19 mouse cellular contexts compared by ENCODE assay signal in the genomic region with DNA sequence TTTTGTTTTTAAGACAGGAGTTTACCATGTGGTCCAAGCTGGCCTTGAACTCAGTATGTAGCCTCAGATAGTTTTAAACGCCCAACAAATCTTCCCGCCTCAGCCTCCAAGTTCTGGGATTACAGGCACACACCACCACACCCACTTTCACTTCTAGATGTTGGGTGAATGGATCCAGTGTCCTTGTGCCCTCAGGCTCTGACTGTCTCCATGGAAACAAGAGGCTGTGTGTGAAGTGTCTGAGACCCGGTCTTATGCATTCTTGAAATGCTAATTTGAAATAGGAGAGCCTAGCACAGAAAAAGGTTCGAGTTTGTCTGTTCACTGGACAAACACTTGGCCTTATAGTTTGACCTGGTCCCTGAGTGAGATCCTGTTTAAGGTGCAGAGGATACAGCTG. TPM values are rescaled to one million over a fixed set of nuclear protein-coding genes. Genes with fewer than 3 reads are reported as not detected.
A peak's percentile ranks its signal among the peaks of the same experiment; 100 is the strongest.
DNase-seq lines count a peak whose midpoint lies in the region; ATAC-seq and TF ChIP-seq lines count a peak whose summit lies in the region.
"Had no signal": no experiment of that assay in that cellular context is flagged by ENCODE, and none has a peak within 500 bp of the region (broad histone marks: within the 10 kb centered on the region; RNA-seq: fewer than 3 reads in every experiment).

No protein-coding gene starts in this region.

- in situ Hi-C loops in ES-E14 (cut with MboI; ENCODE audit: low sequenced_read_pairs in 2 of 2, unreplicated experiment in 2 of 2): no loop called here

- H3K4me2 ChIP-seq in forebrain, embryonic 16.5 days (ENCODE audit: low read length): no peak overlapping the region
- no peak overlapping the region for H3K4me2 ChIP-seq in midbrain, embryonic 16.5 days (ENCODE audit: low read length)
- no peak overlapping the region for H3K4me2 ChIP-seq in embryonic facial prominence, embryonic 11.5 days (ENCODE audit: low read depth, low read length)
- H3K4me2 ChIP-seq: heart, embryonic 12.5 days; intestine, embryonic 15.5 days; limb, embryonic 12.5 days; liver, embryonic 13.5 days had no signal

- DNase-seq in forebrain, embryonic 10.5 days (ENCODE audit: extremely low spot score, low spot score): peak; percentile 43
- DNase-seq in midbrain, embryonic 10.5 days (ENCODE audit: low spot score): no peak
- DNase-seq in ES-E14 (ENCODE audit: low read depth, low spot score): peak; percentile 95
- peak; percentile 55 for DNase-seq in embryonic facial prominence, embryonic 11.5 days (ENCODE audit: low spot score)
- no peak for DNase-seq in heart, adult 11 months
- no peak for DNase-seq in urinary bladder, postnatal 14 days (ENCODE audit: low spot score)
- DNase-seq: adrenal gland, postnatal 25 days; cerebellum, adult 9-10 months; kidney, postnatal 4 days; liver, embryonic 13.5 days; lung, postnatal 10 days; right cerebral cortex, postnatal 25 days had no signal

- H3K27ac ChIP-seq in forebrain, embryonic 10.5 days: peak overlapping the region; percentile 75
- H3K27ac ChIP-seq in forebrain, embryonic 16.5 days (ENCODE audit: low read length): no peak overlapping the region
- H3K27ac ChIP-seq in midbrain, embryonic 10.5 days (replicated peaks): peak overlapping the region; percentile 61
- no peak overlapping the region for H3K27ac ChIP-seq in midbrain, embryonic 16.5 days (ENCODE audit: low read length)
- no peak overlapping the region; the same call in 1 of the 2 replicates for H3K27ac ChIP-seq in ES-E14 (ENCODE audit: insufficient read depth, low read depth, low read length, poor library complexity, severe bottlenecking)
- no peak overlapping the region for H3K27ac ChIP-seq in embryonic facial prominence, embryonic 11.5 days (replicated peaks; ENCODE audit: low read depth, low read length)
- H3K27ac ChIP-seq: intestine, embryonic 15.5 days; limb, embryonic 12.5 days; liver, embryonic 13.5 days had no signal

- no peak overlapping the region for H3K4me3 ChIP-seq in forebrain, embryonic 10.5 days
- H3K4me3 ChIP-seq in forebrain, embryonic 16.5 days (replicated peaks; ENCODE audit: low read length): no peak overlapping the region
- H3K4me3 ChIP-seq in midbrain, embryonic 10.5 days: no peak overlapping the region
- no peak overlapping the region for H3K4me3 ChIP-seq in midbrain, embryonic 16.5 days (ENCODE audit: low read depth, low read length)
- no peak overlapping the region for H3K4me3 ChIP-seq in ES-E14 (ENCODE audit: insufficient read depth in 1 of 2, low read depth in 1 of 2, low read length in 2 of 2, poor library complexity in 1 of 2, severe bottlenecking in 1 of 2)
- no peak overlapping the region for H3K4me3 ChIP-seq in embryonic facial prominence, embryonic 11.5 days (ENCODE audit: low read depth, low read length)
- H3K4me3 ChIP-seq: erythroblast, embryonic 14.5 days; heart, embryonic 12.5 days; intestine, embryonic 15.5 days; limb, embryonic 12.5 days; liver, embryonic 13.5 days had no signal

- H3K4me1 ChIP-seq in forebrain, embryonic 10.5 days: peaks cover 37% of the 10 kb centered on the region
- no peaks in the 10 kb centered on the region; the same call in 1 of the 2 replicates for H3K4me1 ChIP-seq in forebrain, embryonic 16.5 days (replicated peaks; ENCODE audit: control insufficient read depth, insufficient read depth, low read length)
- H3K4me1 ChIP-seq in midbrain, embryonic 10.5 days: peaks cover 45% of the 10 kb centered on the region
- peaks cover 14% of the 10 kb centered on the region for H3K4me1 ChIP-seq in midbrain, embryonic 16.5 days (ENCODE audit: control insufficient read depth, insufficient read depth, low read length)
- peaks cover 0 to 20% of the 10 kb centered on the region in 2 experiments; a peak in 3 of 4 replicates for H3K4me1 ChIP-seq in ES-E14 (ENCODE audit: control insufficient read depth in 2 of 2, insufficient read depth in 2 of 2, low read length in 2 of 2, poor library complexity in 1 of 2)
- H3K4me1 ChIP-seq in embryonic facial prominence, embryonic 11.5 days (ENCODE audit: control insufficient read depth, insufficient read depth, low read length): peaks cover 2% of the 10 kb centered on the region; the same call in 1 of the 2 replicates
- H3K4me1 ChIP-seq: liver, embryonic 13.5 days had no signal

- whole genome bisulfite sequencing in forebrain, embryonic 10.5 days: 56% methylated on average over 4 of the region's 4 CpGs
- WGBS in forebrain, embryonic 16.5 days: 41% methylated on average over 4 of the region's 4 CpGs
- 45% methylated on average over 4 of the region's 4 CpGs for WGBS in midbrain, embryonic 10.5 days
- 40% methylated on average over 4 of the region's 4 CpGs for WGBS in midbrain, embryonic 16.5 days
- 50% methylated on average over 4 of the region's 4 CpGs for WGBS in embryonic facial prominence, embryonic 11.5 days

- H3K27me3 ChIP-seq in forebrain, embryonic 10.5 days (ENCODE audit: poor library complexity, severe bottlenecking): peaks cover 11% of the 10 kb centered on the region
- no peaks in the 10 kb centered on the region for H3K27me3 ChIP-seq in forebrain, embryonic 16.5 days (replicated peaks; ENCODE audit: control insufficient read depth, insufficient read depth, low read length)
- H3K27me3 ChIP-seq in midbrain, embryonic 10.5 days (ENCODE audit: low read depth, poor library complexity, severe bottlenecking): peaks cover 22% of the 10 kb centered on the region
- no peaks in the 10 kb centered on the region for H3K27me3 ChIP-seq in midbrain, embryonic 16.5 days (ENCODE audit: control insufficient read depth, insufficient read depth, low read depth, low read length)
- H3K27me3 ChIP-seq in embryonic facial prominence, embryonic 11.5 days (ENCODE audit: control insufficient read depth, insufficient read depth, low read length): no peaks in the 10 kb centered on the region
- H3K27me3 ChIP-seq: intestine, embryonic 15.5 days had no signal

- no peak for ATAC-seq in forebrain, embryonic 16.5 days
- ATAC-seq in midbrain, embryonic 16.5 days: no peak
- no peak for ATAC-seq in embryonic facial prominence, embryonic 11.5 days (replicated peaks; ENCODE audit: insufficient number of reproducible peaks, low FRiP score, low TSS enrichment, low read depth)
- ATAC-seq: activated CD4-positive, CD25-positive, alpha-beta regulatory T cell, adult 4 months had no signal

- H3K9ac ChIP-seq in forebrain, embryonic 16.5 days (replicated peaks; ENCODE audit: low read depth, low read length): no peak overlapping the region
- no peak overlapping the region for H3K9ac ChIP-seq in midbrain, embryonic 16.5 days (ENCODE audit: low read depth, low read length)
- H3K9ac ChIP-seq in ES-E14 (ENCODE audit: insufficient read depth, low read depth, low read length, poor library complexity, severe bottlenecking): no peak overlapping the region
- no peak overlapping the region for H3K9ac ChIP-seq in embryonic facial prominence, embryonic 11.5 days (replicated peaks; ENCODE audit: low read length)
- H3K9ac ChIP-seq: heart, embryonic 12.5 days; intestine, embryonic 15.5 days; limb, embryonic 12.5 days; liver, embryonic 13.5 days had no signal

- H3K9me3 ChIP-seq in forebrain, embryonic 10.5 days: no peaks in the 10 kb centered on the region
- no peaks in the 10 kb centered on the region for H3K9me3 ChIP-seq in forebrain, embryonic 16.5 days (ENCODE audit: control insufficient read depth, low read length)
- H3K9me3 ChIP-seq in midbrain, embryonic 10.5 days (replicated peaks): no peaks in the 10 kb centered on the region
- no peaks in the 10 kb centered on the region for H3K9me3 ChIP-seq in midbrain, embryonic 16.5 days (replicated peaks; ENCODE audit: control insufficient read depth, low read length, poor library complexity, severe bottlenecking)
- no peaks in the 10 kb centered on the region for H3K9me3 ChIP-seq in ES-E14 (ENCODE audit: control insufficient read depth, insufficient read depth, low read depth, low read length)
- H3K9me3 ChIP-seq in embryonic facial prominence, embryonic 11.5 days (replicated peaks; ENCODE audit: control insufficient read depth, low read length): no peaks in the 10 kb centered on the region
- H3K9me3 ChIP-seq: heart, embryonic 12.5 days; intestine, embryonic 15.5 days; limb, embryonic 12.5 days; liver, embryonic 13.5 days had no signal

- peaks cover 8% of the 10 kb centered on the region; the same call in 1 of the 2 replicates for H3K36me3 ChIP-seq in forebrain, embryonic 10.5 days (replicated peaks)
- no peaks in the 10 kb centered on the region for H3K36me3 ChIP-seq in forebrain, embryonic 16.5 days (ENCODE audit: control insufficient read depth, insufficient read depth)
- peaks cover 16% of the 10 kb centered on the region for H3K36me3 ChIP-seq in midbrain, embryonic 10.5 days
- peaks cover 13% of the 10 kb centered on the region for H3K36me3 ChIP-seq in midbrain, embryonic 16.5 days (ENCODE audit: control insufficient read depth, insufficient read depth, low read length)
- no peaks in the 10 kb centered on the region for H3K36me3 ChIP-seq in ES-E14 (ENCODE audit: control insufficient read depth, insufficient read depth, low read length, poor library complexity, severe bottlenecking)
- no peaks in the 10 kb centered on the region for H3K36me3 ChIP-seq in embryonic facial prominence, embryonic 11.5 days (replicated peaks; ENCODE audit: control insufficient read depth, insufficient read depth, low read depth, low read length)
- H3K36me3 ChIP-seq: heart, embryonic 12.5 days; intestine, embryonic 15.5 days; limb, embryonic 12.5 days; liver, embryonic 13.5 days had no signal

TF ChIP-seq in ES-E14, 5 proteins besides CTCF, POLR2A, EP300 and RAD21 (continues in another document):
- TF ChIP-seq MAFK (IDR thresholded peaks at IDR 0.05; ENCODE audit: insufficient read depth, low read depth, low read length) (no peak), ZC3H11A (IDR thresholded peaks at IDR 0.05; ENCODE audit: borderline replicate concordance, low read depth, low read length) (no peak), ZNF384 (IDR thresholded peaks at IDR 0.05; ENCODE audit: low read depth, low read length) (no peak)

RNA-seq across cellular contexts. Expression of a gene that starts 24.2 kb away (rescaled TPM):
- polyA plus RNA-seq in forebrain, embryonic 10.5 days (2016; fragmentation: Nextera tagmentation; extraction: Ambion mirVana): 825 and 923 TPM in 2 replicates
- polyA plus RNA-seq in forebrain, embryonic 16.5 days (2015; fragmentation: Nextera tagmentation; extraction: Ambion mirVana): 201 and 257 TPM in 2 replicates
- 789 and 882 TPM in 2 replicates for polyA plus RNA-seq in midbrain, embryonic 10.5 days (2016; fragmentation: Nextera tagmentation; extraction: Ambion mirVana)
- polyA plus RNA-seq in midbrain, embryonic 16.5 days (2015; fragmentation: Nextera tagmentation; extraction: Ambion mirVana): 185 and 203 TPM in 2 replicates
- total RNA-seq in ES-E14 (2012; rRNA removed): 337 and 500 TPM in 2 replicates
- 373 and 399 TPM in 2 replicates for polyA plus RNA-seq in embryonic facial prominence, embryonic 11.5 days (2014; fragmentation: Nextera tagmentation; extraction: Ambion mirVana)
- polyA plus RNA-seq: activated CD4-positive, CD25-positive, alpha-beta regulatory T cell, adult 4 months had no signal

RNA-seq across cellular contexts. Expression of a gene that starts 52.4 kb away (rescaled TPM):
- 12.7 and 15.9 TPM in 2 replicates for polyA plus RNA-seq in forebrain, embryonic 10.5 days (2016; fragmentation: Nextera tagmentation; extraction: Ambion mirVana)
- 45.2 and 48.0 TPM in 2 replicates for polyA plus RNA-seq in forebrain, embryonic 16.5 days (2015; fragmentation: Nextera tagmentation; extraction: Ambion mirVana)
- polyA plus RNA-seq in midbrain, embryonic 10.5 days (2016; fragmentation: Nextera tagmentation; extraction: Ambion mirVana): 23.5 and 28.2 TPM in 2 replicates
- polyA plus RNA-seq in midbrain, embryonic 16.5 days (2015; fragmentation: Nextera tagmentation; extraction: Ambion mirVana): 45.0 and 55.6 TPM in 2 replicates
- 8.3 and 10.2 TPM in 2 replicates for total RNA-seq in ES-E14 (2012; rRNA removed)
- polyA plus RNA-seq in embryonic facial prominence, embryonic 11.5 days (2014; fragmentation: Nextera tagmentation; extraction: Ambion mirVana): 10.2 and 13.2 TPM in 2 replicates

Comparison
In these comparisons a context has a peak if more than half of its experiments do, and no peak if none do; other contexts are left out.
1. H3K27ac ChIP-seq: peak in forebrain, embryonic 10.5 days (single experiment) and midbrain, embryonic 10.5 days (single experiment); none in forebrain, embryonic 16.5 days (single experiment), midbrain, embryonic 16.5 days (single experiment), ES-E14 (single experiment) and embryonic facial prominence, embryonic 11.5 days (single experiment).
2. DNase-seq: peak in forebrain, embryonic 10.5 days (single experiment), ES-E14 (single experiment) and embryonic facial prominence, embryonic 11.5 days (single experiment); none in midbrain, embryonic 10.5 days (single experiment), heart, adult 11 months (single experiment) and urinary bladder, postnatal 14 days (single experiment).